Mouse (Mus musculus): ENCODE measurements around the gene Zfp386. TPM values are rescaled to one million over a fixed set of nuclear protein-coding genes. Genes with fewer than 3 reads are reported as not detected.
A peak's percentile ranks its signal among the peaks of the same experiment; 100 is the strongest.

Gene Zfp386
- polyA plus RNA-seq, 1 experiment = 8.6 TPM

DNA sequence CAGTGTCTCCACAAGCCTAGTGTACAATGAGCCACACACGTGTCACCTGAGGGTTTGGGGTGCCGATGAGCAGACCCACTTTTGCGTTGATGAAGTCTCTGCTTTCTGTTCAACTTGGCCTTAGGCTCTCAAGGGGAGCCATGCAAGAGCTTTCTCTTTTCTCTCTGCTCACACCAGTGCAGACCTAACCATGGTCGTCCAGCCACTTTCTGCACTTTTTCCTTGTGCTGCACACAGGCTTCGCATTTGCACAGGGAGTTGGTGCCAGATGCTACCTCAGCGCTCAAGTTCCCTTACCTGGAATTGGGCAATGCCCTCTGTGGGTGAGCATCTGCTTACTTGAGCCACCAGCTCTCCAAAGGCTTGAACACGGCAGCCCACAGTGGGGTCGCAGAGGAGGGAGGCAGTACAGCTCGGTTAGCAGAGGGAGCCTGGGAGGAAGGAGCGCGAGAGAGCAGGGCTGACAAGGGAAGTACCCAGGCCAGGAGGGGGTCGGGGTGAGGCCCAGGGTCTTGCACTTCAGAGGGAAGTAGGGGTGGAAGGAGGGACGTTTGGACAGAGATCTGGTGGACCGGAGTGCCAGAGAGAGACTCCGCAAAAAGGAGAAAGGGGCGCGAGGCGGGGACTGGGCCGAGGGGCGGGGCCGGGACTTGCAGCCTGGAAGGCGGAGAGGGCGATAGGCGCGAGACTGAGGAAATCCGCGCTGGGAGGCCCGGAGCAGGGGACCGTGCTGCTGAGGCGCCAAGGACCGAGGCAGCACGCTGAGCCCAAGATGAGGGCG lies 29.7 kb downstream of the Zfp386 start, which contains the start of gene Vipr2:
TSS of gene Vipr2 (plus strand) at position 653 of the 781 bp plus-strand sequence.
- WGBS = 5% methylated on average over 33 of the region's 33 CpGs
- H3K4me1 ChIP-seq (ENCODE audit: control insufficient read depth, insufficient read depth, low read length) = no peaks in the 10 kb centered on the region; the same call in 1 of the 2 replicates

DNA sequence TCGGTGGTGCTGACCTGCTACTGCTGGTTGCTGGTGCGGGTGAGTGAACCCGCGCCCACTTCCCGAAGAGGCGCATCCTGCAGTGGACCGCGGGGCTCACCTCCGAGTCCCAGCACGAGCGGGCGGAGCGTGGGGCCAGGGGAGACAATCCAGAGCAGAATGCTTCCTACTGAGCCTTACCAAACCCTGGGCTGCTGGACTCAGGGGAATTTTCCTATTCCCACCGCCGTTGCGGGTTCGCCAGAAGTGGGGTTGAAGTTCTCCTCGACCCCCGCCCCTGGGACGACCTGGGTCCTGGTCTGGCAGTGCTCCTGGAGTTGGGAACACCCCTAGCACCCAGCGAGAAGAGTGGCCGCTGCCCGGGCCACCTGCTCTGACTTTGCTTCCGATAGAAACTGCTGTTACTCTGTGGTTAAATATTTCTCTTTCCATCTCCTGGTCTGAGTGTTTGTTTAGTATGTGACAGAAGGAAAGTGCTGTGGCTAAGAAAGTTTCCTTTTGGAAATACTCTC lies 30.4 kb downstream of the Zfp386 start:
- Histone ChIP-seq H3K4me3 (replicated peaks; ENCODE audit: control insufficient read depth, low read depth, low read length) (peak overlapping the region; percentile 33), H3K27ac (ENCODE audit: control insufficient read depth, insufficient read depth, low read depth, low read length, poor library complexity) (no peak overlapping the region), H3K4me1 (ENCODE audit: control insufficient read depth, insufficient read depth, low read length) (no peaks in the 10 kb centered on the region; the same call in 1 of the 2 replicates)
- under 1% methylated on average over 24 of the region's 24 CpGs for whole genome bisulfite sequencing
- TF ChIP-seq POLR2A (IDR thresholded peaks at IDR 0.05; ENCODE audit: borderline replicate concordance, control insufficient read depth, low read depth, low read length) (no peak), CTCF (IDR thresholded peaks at IDR 0.05; ENCODE audit: control insufficient read depth, insufficient read depth, low read length) (no peak)

More for the DNA sequence above, 29.7 kb downstream of the Zfp386 start, which contains the start of gene Vipr2:
- Histone ChIP-seq H3K27ac (ENCODE audit: control insufficient read depth, insufficient read depth, low read depth, low read length, poor library complexity) (no peak within 1 kb of the TSS), H3K4me3 (replicated peaks; ENCODE audit: control insufficient read depth, low read depth, low read length) (peak within 1 kb of the TSS; percentile 33)
- TF ChIP-seq POLR2A (IDR thresholded peaks at IDR 0.05; ENCODE audit: borderline replicate concordance, control insufficient read depth, low read depth, low read length) (no peak), CTCF (IDR thresholded peaks at IDR 0.05; ENCODE audit: control insufficient read depth, insufficient read depth, low read length) (no peak)

DNA sequence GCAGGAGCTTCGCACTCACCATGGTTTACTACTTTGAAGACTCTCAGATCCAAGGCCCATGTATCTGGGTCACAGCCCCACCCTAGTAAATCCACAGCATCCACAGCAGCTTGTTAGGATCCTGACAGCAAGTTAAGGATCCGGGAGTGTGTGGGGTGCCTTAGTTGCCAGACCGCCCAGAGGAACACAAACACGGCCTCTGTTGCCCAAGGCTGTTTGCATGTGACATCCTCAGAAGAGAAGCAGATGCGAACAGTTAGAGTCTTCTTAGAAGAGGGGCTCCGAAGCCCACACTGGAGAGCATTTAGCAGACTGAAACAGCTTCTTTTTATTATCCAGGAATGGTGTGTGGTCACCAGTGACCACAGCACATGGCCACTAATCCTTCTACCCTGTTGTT lies 35.6 kb downstream of the Zfp386 start:
- no peak overlapping the region for H3K4me3 ChIP-seq (replicated peaks; ENCODE audit: control insufficient read depth, low read depth, low read length)
- H3K4me1 ChIP-seq (ENCODE audit: control insufficient read depth, insufficient read depth, low read length) = no peaks in the 10 kb centered on the region; the same call in 1 of the 2 replicates
- 77% methylated on average over 6 of the region's 6 CpGs for WGBS

DNA sequence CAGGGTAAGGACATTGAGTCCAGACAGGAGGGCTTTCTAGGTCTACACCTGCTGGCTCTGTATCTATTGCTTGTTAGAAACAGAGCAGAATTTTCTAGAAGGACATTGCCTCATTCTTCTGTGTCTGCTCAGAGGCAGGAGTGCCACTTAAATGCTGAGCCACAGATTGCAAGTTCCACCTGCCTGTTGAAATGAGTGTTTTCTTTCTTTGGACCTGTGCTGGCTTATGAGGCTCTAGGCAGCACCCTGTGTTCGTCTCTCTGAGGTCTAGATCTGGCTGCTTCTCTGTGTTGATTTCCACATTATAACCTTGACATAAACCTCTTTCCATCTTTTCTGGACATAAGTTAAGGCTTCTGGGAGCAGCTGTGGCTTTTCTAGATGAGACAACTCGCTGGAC lies 36.8 kb downstream of the Zfp386 start:
- WGBS = 68% methylated on average over 2 of the region's 2 CpGs
- no peak overlapping the region for H3K4me3 ChIP-seq (replicated peaks; ENCODE audit: control insufficient read depth, low read depth, low read length)
- no peaks in the 10 kb centered on the region; the same call in 1 of the 2 replicates for H3K4me1 ChIP-seq (ENCODE audit: control insufficient read depth, insufficient read depth, low read length)
- no peak overlapping the region for H3K27ac ChIP-seq (ENCODE audit: control insufficient read depth, insufficient read depth, low read depth, low read length, poor library complexity)
- TF ChIP-seq CTCF (IDR thresholded peaks at IDR 0.05; ENCODE audit: control insufficient read depth, insufficient read depth, low read length) (no peak), POLR2A (IDR thresholded peaks at IDR 0.05; ENCODE audit: borderline replicate concordance, control insufficient read depth, low read depth, low read length) (no peak)

More for the DNA sequence above, 35.6 kb downstream of the Zfp386 start:
- TF ChIP-seq CTCF (IDR thresholded peaks at IDR 0.05; ENCODE audit: control insufficient read depth, insufficient read depth, low read length) (no peak), POLR2A (IDR thresholded peaks at IDR 0.05; ENCODE audit: borderline replicate concordance, control insufficient read depth, low read depth, low read length) (no peak)
- H3K27ac ChIP-seq (ENCODE audit: control insufficient read depth, insufficient read depth, low read depth, low read length, poor library complexity) = no peak overlapping the region

DNA sequence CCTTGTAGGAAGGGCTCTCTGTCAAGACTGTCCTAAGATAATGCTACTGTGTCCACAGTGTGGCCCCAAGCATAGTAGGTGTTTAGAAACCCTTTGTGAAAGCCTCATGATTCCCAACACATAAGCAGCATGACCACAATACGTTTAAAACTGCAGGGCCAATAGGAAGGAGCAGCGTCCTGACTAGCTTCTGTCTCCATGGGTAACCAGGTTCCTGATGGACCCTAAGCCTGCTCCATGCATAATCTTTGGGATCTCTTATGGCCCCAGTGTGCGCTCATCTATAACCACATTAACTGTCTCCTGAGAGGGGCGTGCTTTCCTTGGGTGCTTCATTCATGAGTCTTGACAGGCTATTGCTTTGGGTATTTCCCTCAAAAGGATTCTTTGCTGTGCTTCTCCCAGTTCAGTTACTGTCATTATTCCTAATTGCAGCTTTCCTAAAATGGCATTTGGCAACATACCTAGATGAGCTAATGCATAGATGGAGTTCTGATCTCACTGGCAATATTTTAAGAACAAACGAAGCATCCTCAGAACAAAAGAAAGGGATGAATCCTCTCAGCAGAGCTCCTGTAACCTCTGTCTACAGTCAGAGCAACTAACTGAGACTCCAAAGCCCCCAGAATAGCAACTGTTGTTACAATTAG lies 39.6 kb downstream of the Zfp386 start:
- TF ChIP-seq CTCF (IDR thresholded peaks at IDR 0.05; ENCODE audit: control insufficient read depth, insufficient read depth, low read length) = no peak
- no peak for TF ChIP-seq POLR2A (IDR thresholded peaks at IDR 0.05; ENCODE audit: borderline replicate concordance, control insufficient read depth, low read depth, low read length)
- no peak overlapping the region for H3K27ac ChIP-seq (ENCODE audit: control insufficient read depth, insufficient read depth, low read depth, low read length, poor library complexity)
- no peak overlapping the region for H3K4me3 ChIP-seq (replicated peaks; ENCODE audit: control insufficient read depth, low read depth, low read length)
- WGBS = 84% methylated on average over 5 of the region's 5 CpGs
- no peaks in the 10 kb centered on the region; the same call in 1 of the 2 replicates for H3K4me1 ChIP-seq (ENCODE audit: control insufficient read depth, insufficient read depth, low read length)

DNA sequence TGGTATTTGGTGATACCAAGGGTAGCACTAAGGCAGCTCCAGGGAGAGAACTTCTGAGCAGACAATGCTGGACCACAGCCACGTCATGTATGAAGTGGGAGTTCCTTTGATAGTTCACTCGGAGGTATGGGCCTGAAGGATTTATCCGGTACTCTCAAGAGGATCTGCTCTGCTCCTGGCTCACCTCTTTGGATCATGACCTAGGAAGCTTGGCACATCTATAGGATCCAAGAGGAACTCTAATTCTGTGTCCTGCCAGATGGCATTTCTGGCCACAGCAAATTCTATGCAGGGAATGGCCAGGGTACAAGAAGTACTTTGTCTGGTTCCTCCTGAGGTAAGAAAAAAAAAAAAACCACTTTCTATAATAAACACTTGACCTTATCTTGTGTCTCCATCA lies 42.3 kb downstream of the Zfp386 start:
- 81% methylated on average over 3 of the region's 3 CpGs for WGBS
- no peak overlapping the region for H3K4me3 ChIP-seq (replicated peaks; ENCODE audit: control insufficient read depth, low read depth, low read length)
- no peak overlapping the region for H3K27ac ChIP-seq (ENCODE audit: control insufficient read depth, insufficient read depth, low read depth, low read length, poor library complexity)
- no peaks in the 10 kb centered on the region for H3K4me1 ChIP-seq (ENCODE audit: control insufficient read depth, insufficient read depth, low read length)
- TF ChIP-seq POLR2A (IDR thresholded peaks at IDR 0.05; ENCODE audit: borderline replicate concordance, control insufficient read depth, low read depth, low read length) (no peak), CTCF (IDR thresholded peaks at IDR 0.05; ENCODE audit: control insufficient read depth, insufficient read depth, low read length) (no peak)

DNA sequence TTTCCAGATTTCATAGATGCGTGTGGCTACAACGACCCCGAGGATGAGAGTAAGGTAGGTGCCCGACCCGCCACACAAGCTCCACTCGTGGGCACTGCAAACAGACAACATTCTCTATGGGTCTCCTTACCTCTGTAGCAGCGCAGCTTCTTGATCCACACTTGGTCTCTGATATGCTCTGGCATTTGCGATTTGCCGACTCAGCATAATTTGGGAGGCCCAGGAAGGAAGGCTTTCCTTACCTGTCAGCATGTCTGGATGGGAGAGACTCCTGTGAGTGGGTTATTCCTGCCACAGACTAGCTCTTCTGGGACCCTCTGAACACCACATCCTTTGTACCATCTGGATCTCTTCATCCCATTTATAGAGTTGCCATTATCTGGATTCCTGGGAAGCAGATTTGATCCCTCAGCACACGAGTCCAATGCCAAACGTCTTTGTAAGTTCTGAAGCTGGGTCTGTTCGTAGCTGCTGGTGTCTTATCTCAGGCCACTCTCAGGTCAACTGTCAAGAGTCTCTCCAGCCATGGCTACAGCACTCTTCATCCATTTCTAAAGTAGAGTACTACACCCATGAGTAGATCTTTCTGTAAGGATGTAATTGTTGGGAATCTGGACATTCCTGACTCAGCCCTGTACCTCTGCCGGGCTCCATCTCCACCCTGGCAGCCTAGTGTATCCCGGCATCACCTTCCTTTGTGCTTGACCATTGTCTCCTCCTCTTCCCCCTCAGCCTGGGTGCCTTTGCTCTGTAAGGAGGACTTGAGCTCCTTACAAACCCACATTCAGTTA lies 47.4 kb downstream of the Zfp386 start:
- WGBS = 83% methylated on average over 14 of the region's 14 CpGs
- no peak overlapping the region for H3K4me3 ChIP-seq (replicated peaks; ENCODE audit: control insufficient read depth, low read depth, low read length)
- no peak for TF ChIP-seq CTCF (IDR thresholded peaks at IDR 0.05; ENCODE audit: control insufficient read depth, insufficient read depth, low read length)
- TF ChIP-seq POLR2A (IDR thresholded peaks at IDR 0.05; ENCODE audit: borderline replicate concordance, control insufficient read depth, low read depth, low read length) = no peak
- no peaks in the 10 kb centered on the region for H3K4me1 ChIP-seq (ENCODE audit: control insufficient read depth, insufficient read depth, low read length)
- no peak overlapping the region for H3K27ac ChIP-seq (ENCODE audit: control insufficient read depth, insufficient read depth, low read depth, low read length, poor library complexity)
